Mouse (Mus musculus) mesoderm, embryonic 11.5 days (tissue): ENCODE data around the gene Sub1.

Source experiments
- DNase-seq: peaks from one replicate; pipeline ENCODE4 v3.0.0-alpha.2; 2012; ENCODE audit warnings: low read depth, low spot score

The Sub1 gene

DNA sequence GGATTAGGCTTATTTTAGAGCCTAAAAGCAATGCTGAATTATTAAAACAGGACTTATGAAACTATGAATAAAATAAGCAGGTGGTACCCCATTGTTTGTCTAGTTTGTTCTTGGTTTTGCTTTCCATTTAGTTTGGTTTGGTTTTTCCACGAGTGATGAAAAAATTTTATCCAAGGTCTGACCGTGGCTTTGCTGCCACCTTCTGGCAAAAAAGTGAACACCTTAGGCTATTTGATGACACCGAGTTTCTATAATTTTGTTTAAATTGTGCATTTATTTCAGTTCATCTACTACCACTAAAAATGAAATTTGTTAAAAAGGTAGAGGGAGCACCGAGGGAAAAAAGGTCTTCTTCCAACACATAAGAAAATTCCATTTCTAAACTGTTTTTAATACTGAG lies 30.4 kb downstream of the Sub1 start:
- peak; percentile 48 for DNase-seq

DNA sequence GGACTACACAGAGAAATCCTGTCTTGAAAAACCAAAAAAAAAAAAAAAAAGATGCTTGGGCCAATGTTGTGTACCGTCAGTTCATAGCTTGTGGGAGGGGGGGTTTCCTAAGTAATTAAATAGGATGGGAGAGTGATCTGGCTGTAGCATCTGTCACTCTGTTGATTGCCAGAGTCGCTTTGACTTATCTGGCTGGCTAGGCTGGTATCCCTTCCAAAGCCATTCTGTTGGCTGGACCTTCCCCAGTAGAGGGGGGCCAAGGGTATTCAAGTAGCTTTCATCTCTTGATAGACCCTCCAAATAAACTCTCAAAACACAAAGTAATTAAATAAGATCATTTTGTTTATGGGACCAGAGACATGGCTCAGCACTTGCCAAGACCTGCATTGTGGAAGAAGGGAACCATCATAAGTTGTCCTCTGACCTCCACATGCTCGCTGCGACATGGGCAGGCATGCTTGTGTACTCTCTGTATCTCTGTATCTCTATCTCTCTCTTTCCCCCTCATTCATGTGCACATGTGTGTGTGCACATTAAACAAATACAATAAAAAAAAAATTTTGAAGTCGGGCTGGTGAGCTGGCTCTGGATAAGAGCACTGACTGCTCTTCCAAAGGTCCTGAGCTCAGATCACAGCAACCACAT lies 31.5 kb downstream of the Sub1 start:
- no peak for DNase-seq

DNA sequence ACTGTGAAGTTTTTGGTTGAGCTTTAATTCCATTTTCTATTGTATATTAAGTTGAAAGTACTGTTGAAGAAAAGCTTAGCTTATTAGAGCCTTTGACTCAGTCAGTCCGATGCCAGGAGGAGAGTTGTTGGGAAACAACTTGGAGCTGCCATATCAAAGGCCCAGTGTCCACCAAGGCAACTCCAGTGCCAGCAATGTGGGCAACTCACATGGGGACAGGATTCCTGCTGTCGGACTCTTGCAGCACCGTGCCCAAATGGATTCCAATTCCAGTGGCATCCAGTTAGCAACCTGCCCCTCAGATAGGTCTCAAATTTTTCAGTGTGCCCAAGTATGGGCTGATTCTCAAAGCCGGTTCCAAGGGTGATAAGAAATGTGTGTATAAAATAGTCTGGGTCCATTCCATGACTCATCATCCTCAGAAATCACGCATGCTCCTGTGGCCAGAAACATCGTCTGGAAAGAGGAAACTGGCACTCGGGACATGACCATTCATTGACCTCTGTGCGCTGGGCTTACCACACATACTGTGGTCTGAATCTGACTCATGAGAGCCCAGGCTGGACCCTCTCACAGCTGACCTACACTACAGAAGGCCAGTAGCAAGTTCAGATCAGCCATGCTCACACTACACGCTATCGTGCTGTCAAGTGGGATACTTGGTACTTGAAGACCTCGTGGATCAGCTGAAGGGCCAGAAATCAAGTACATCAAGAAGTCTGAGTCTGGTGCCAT lies 32.8 kb downstream of the Sub1 start:
- no peak for DNase-seq

DNA sequence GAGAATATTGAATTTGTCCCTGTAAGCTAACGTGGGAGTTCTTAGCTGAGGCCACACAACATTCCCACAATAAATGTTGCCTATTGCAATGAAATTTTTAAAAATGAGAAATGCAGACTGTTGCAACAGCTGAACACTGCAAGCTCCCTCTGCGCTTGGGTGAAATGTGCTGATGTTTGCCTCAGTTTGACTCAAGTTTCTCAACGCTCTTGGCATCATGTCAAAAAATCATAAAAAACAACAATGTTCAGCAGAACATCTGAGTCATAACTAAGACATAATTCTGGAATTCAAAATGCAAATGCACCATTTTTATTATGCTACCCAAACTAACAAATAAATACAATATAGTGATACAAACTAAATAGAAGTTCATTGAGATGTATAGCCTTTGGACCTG lies 37.1 kb downstream of the Sub1 start:
- no peak for DNase-seq

DNA sequence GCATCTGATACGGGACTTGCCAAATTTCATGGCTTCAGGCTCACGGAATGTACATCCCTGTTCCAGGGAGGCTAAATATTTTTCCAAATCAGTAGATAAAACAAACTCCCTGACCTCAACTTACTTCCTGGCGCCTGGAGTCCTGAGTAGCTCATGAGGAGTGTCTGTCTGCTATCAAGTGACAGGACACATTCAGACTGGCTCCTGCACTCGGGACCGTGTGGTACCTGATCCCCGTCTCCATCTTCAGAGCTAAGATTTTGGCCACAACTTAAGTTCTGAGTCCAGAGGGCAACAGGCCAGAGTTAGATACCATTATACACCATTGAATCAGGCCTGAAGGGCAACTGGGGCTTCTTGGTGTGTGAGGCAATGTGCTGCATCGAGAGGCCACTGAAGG lies 40.7 kb downstream of the Sub1 start:
- no peak for DNase-seq

DNA sequence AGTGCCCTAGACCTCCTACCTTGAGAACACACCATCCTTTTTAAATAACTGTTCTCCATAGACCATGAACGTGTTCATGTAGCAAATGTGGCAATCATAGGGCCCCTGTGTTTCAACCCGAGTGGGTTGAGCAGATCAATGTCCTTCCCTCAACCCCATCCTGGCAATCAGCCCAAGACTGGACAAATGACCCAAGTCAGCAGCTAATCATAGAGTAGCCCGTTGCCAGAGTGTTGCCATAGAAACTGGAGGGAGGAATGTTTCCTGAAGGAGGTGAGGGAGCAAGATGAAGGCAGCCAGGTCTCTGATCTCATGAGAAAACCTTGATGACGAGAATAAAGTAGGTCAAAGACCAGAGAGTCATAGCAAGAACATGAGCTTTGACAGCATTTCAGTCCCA lies 42.6 kb downstream of the Sub1 start:
- no peak for DNase-seq

DNA sequence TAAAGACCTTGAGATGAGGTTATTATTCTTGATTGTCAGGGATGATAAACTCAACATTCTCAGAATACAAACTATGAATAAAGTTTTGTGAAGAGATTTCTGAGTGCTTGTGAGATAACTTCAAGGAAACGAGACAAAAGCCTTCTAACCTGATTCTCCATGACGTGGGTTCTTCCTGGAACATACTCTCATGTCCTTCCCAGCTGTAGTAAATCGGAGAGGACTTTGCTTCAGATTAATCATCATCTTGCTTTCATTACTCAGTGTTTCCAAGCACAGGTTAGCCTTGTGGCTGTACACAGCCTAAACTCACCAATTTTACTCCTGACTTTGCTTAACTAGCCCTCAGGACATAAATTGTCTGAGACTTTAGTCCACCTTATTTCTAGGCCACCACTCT lies 44.6 kb downstream of the Sub1 start:
- no peak for DNase-seq

DNA sequence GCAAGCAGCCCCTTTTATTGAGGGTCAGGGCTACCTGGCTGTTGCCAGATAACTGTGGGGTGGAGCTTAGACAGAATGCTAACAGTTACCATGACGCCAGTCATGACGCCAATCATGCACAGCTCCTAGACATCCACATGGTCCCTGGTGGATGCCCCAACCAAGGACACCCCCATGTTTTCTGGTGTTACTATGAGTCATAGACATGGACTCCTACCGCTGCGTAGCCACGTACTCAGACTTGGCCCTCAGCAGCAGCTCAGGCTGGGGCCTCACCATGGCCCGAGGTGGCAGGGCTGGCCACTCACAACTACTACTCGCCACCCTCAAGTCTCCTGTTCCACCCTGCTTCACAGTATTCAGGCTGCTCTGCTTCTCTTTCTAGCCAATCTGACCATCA lies 45.6 kb downstream of the Sub1 start:
- DNase-seq = no peak

DNA sequence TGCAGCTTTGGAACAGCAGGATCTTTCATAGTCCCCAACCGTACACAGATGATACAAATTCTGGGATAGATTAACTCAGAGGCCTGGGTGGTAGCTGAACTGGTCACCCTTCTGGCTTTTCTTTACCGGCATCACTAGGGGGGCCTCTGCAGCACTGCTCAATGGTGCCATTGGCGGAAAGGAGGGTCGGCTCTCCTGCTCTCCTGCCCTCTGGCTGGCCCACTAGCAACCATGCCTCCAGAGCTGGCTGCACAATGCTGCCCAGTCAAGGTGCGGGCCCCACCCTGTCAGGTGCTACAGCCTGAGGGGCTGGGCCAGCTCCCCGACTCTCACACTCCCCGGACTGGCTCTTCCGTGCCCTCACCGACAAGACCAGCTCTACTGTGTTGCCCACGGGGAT lies 46.6 kb downstream of the Sub1 start:
- no peak for DNase-seq

DNA sequence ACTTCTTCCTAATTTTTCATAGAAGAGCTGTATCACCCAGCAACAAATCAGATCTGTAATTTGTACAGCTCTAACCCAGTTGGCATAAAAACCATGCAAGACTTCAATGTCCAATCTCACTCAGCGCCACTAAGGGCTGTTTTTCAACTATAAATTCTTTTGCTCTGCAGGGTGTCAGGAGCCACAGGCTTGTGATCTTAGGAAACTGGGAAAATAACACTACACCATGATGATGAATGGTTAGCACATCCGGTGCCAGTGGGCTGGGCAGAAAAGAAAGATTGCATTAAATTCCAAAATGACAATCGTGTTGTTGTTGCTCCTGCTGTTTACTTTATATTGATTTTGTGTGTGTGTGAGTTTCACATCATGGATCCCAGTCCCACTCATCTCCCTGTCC lies 47.3 kb downstream of the Sub1 start:
- no peak for DNase-seq

DNA sequence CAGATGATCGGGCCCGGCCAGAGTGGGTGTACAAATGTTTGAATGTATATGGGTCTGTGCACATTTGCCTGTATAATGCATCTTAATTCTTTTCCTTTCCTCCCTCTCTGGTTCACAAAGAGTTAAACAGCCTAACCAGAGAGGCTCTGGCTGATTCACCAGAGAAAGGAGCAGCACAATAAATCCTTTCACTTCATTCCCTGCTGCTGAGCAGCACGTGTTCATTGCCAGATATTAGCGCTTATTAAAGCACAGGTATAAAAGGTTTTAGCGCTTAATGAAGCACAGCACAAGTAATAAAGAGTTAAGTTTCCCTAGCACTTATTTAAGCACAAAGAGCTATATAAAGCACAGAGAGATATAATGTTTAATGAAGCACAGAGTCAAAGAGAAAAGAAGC lies 55.9 kb downstream of the Sub1 start:
- no peak for DNase-seq
